Mouse (Mus musculus): ENCODE results near the gene Zfp626. TPM values are rescaled to one million over a fixed set of nuclear protein-coding genes. Genes with fewer than 3 reads are reported as not detected.
"Not testable (repeated sequence)": the region's sequence is repeated elsewhere in the genome, so short reads cannot be mapped to it uniquely, and the experiment has no call there.

Gene Zfp626
- polyA plus RNA-seq, 1 experiment from 2014 or later = 2.5 TPM

- H3K4me2 ChIP-seq = no peak overlapping the region
- H3K4me1 ChIP-seq = no peaks in the 10 kb centered on the region
- H3K27me3 ChIP-seq = no peaks in the 10 kb centered on the region
- no peak overlapping the region for H3K9ac ChIP-seq
- peaks cover 13% of the 10 kb centered on the region for H3K36me3 ChIP-seq
- H3K27ac ChIP-seq = no peak overlapping the region
- H3K9me3 ChIP-seq = no peaks in the 10 kb centered on the region
- no peak for ATAC-seq (ENCODE audit: borderline replicate concordance, extremely low read depth, low FRiP score, low TSS enrichment)
- H3K4me3 ChIP-seq = no peak overlapping the region
Measured at GRCm38 (mm10) chr7:27822611-27823010, 15.6 kb downstream of the Zfp626 start.

GRCm38 (mm10) chr7:27834131-27834530, 27.1 kb downstream of the Zfp626 start:
- Histone ChIP-seq H3K9me3 (no peaks in the 10 kb centered on the region), H3K27ac (no peak overlapping the region), H3K4me2 (no peak overlapping the region), H3K27me3 (no peaks in the 10 kb centered on the region), H3K4me3 (no peak overlapping the region), H3K9ac (no peak overlapping the region), H3K4me1 (peaks cover 5% of the 10 kb centered on the region; the same call in 1 of the 2 replicates), H3K36me3 (no peaks in the 10 kb centered on the region)
- 85% methylated on average over 2 of the region's 2 CpGs for WGBS
- no peak for ATAC-seq (ENCODE audit: borderline replicate concordance, extremely low read depth, low FRiP score, low TSS enrichment)

- H3K4me2 ChIP-seq = peak overlapping the region; percentile 67
- peak overlapping the region; percentile 77 for H3K27ac ChIP-seq
- peaks cover 7% of the 10 kb centered on the region; the same call in 1 of the 2 replicates for H3K4me1 ChIP-seq
- 23% methylated on average over 6 of the region's 6 CpGs for WGBS
- ATAC-seq (ENCODE audit: borderline replicate concordance, extremely low read depth, low FRiP score, low TSS enrichment) = no peak; the same call in 1 of the 2 replicates
- peak overlapping the region; percentile 63 for H3K9ac ChIP-seq
- H3K9me3 ChIP-seq = no peaks in the 10 kb centered on the region
- no peaks in the 10 kb centered on the region for H3K36me3 ChIP-seq
- no peaks in the 10 kb centered on the region for H3K27me3 ChIP-seq
- peak overlapping the region; percentile 49 for H3K4me3 ChIP-seq
Measured at GRCm38 (mm10) chr7:27837896-27838295, 30.9 kb downstream of the Zfp626 start.

- Histone ChIP-seq H3K27me3 (no peaks in the 10 kb centered on the region), H3K36me3 (no peaks in the 10 kb centered on the region), H3K27ac (peak within 1 kb of the TSS; percentile 77), H3K9me3 (no peaks in the 10 kb centered on the region), H3K9ac (peak within 1 kb of the TSS; percentile 63), H3K4me2 (peak within 1 kb of the TSS; percentile 67), H3K4me3 (peak within 1 kb of the TSS; percentile 49), H3K4me1 (peaks cover 7% of the 10 kb centered on the region; the same call in 1 of the 2 replicates)
- 2% methylated on average over 34 of the region's 34 CpGs for WGBS
- ATAC-seq (ENCODE audit: borderline replicate concordance, extremely low read depth, low FRiP score, low TSS enrichment) = peak; percentile 96
Measured at GRCm38 (mm10) chr7:27838323-27839249, 31.6 kb downstream of the Zfp626 start, which contains the start of gene Zfp59. Gene Zfp59 (plus strand): TSS chr7:27838607.

- H3K9me3 ChIP-seq = no peaks in the 10 kb centered on the region
- peaks cover 7% of the 10 kb centered on the region; the same call in 1 of the 2 replicates for H3K4me1 ChIP-seq
- no peak overlapping the region for H3K9ac ChIP-seq
- peak overlapping the region; percentile 67; the same call in 1 of the 2 replicates for H3K4me2 ChIP-seq
- peaks cover 1% of the 10 kb centered on the region; the same call in 1 of the 2 replicates for H3K36me3 ChIP-seq
- no peak for ATAC-seq (ENCODE audit: borderline replicate concordance, extremely low read depth, low FRiP score, low TSS enrichment)
- 92% methylated on average over 7 of the region's 7 CpGs for WGBS
- H3K4me3 ChIP-seq = no peak overlapping the region; the same call in 1 of the 2 replicates
- no peaks in the 10 kb centered on the region for H3K27me3 ChIP-seq
- H3K27ac ChIP-seq = no peak overlapping the region
Measured at GRCm38 (mm10) chr7:27839596-27839995, 32.6 kb downstream of the Zfp626 start.

- no peak for ATAC-seq (ENCODE audit: borderline replicate concordance, extremely low read depth, low FRiP score, low TSS enrichment)
- H3K27ac ChIP-seq = no peak overlapping the region
Measured at GRCm38 (mm10) chr7:27840104-27840503, 33.1 kb downstream of the Zfp626 start.

GRCm38 (mm10) chr7:27857227-27857626, 50.2 kb downstream of the Zfp626 start, which contains the start of gene Zfp607a:
Gene Zfp607a (plus strand): TSS chr7:27857527.
- no peak for ATAC-seq (ENCODE audit: borderline replicate concordance, extremely low read depth, low FRiP score, low TSS enrichment)
- no peak within 1 kb of the TSS for H3K27ac ChIP-seq
- no peak within 1 kb of the TSS for H3K9ac ChIP-seq
- H3K27me3 ChIP-seq = no peaks in the 10 kb centered on the region
- H3K9me3 ChIP-seq = no peaks in the 10 kb centered on the region
- H3K4me2 ChIP-seq = no peak within 1 kb of the TSS
- H3K4me1 ChIP-seq = peaks cover 16% of the 10 kb centered on the region
- no peak within 1 kb of the TSS for H3K4me3 ChIP-seq
- WGBS = 93% methylated on average over 1 of the region's 1 CpGs
- H3K36me3 ChIP-seq = peaks cover 8% of the 10 kb centered on the region

More at GRCm38 (mm10) chr7:27840104-27840503, 33.1 kb downstream of the Zfp626 start:
- WGBS = 82% methylated on average over 6 of the region's 6 CpGs
- Histone ChIP-seq H3K9ac (no peak overlapping the region), H3K36me3 (peaks cover 6% of the 10 kb centered on the region; the same call in 1 of the 2 replicates), H3K4me2 (no peak overlapping the region), H3K4me3 (no peak overlapping the region), H3K9me3 (no peaks in the 10 kb centered on the region), H3K27me3 (no peaks in the 10 kb centered on the region), H3K4me1 (peaks cover 7% of the 10 kb centered on the region; the same call in 1 of the 2 replicates)

GRCm38 (mm10) chr7:27859301-27860251, 52.6 kb downstream of the Zfp626 start:
- Histone ChIP-seq H3K4me1 (peaks cover 16% of the 10 kb centered on the region), H3K36me3 (peaks cover 10% of the 10 kb centered on the region; the same call in 1 of the 2 replicates), H3K4me3 (peak overlapping the region; percentile 65), H3K9ac (peak overlapping the region; percentile 68), H3K27me3 (no peaks in the 10 kb centered on the region), H3K4me2 (peak overlapping the region; percentile 70), H3K9me3 (no peaks in the 10 kb centered on the region), H3K27ac (peak overlapping the region; percentile 92)
- peak; percentile 23; the same call in 1 of the 2 replicates for ATAC-seq (ENCODE audit: borderline replicate concordance, extremely low read depth, low FRiP score, low TSS enrichment)
- WGBS = 18% methylated on average over 10 of the region's 10 CpGs

GRCm38 (mm10) chr7:27860396-27861235, 53.6 kb downstream of the Zfp626 start:
- ATAC-seq (ENCODE audit: borderline replicate concordance, extremely low read depth, low FRiP score, low TSS enrichment) = peak; percentile 95
- Histone ChIP-seq H3K27me3 (no peaks in the 10 kb centered on the region), H3K27ac (peak overlapping the region; percentile 92), H3K4me3 (peak overlapping the region; percentile 65), H3K9ac (peak overlapping the region; percentile 68), H3K4me2 (peak overlapping the region; percentile 70), H3K9me3 (no peaks in the 10 kb centered on the region), H3K4me1 (peaks cover 16% of the 10 kb centered on the region), H3K36me3 (peaks cover 10% of the 10 kb centered on the region; the same call in 1 of the 2 replicates)
- under 1% methylated on average over 22 of the region's 22 CpGs for WGBS

- not testable (repeated sequence) for H3K4me2 ChIP-seq; H3K27me3 ChIP-seq; H3K27ac ChIP-seq; H3K9ac ChIP-seq; H3K9me3 ChIP-seq; H3K4me3 ChIP-seq; ATAC-seq (ENCODE audit: borderline replicate concordance, extremely low read depth, low FRiP score, low TSS enrichment)
- WGBS = 75% methylated on average over 5 of the region's 5 CpGs
- peaks cover 23% of the 10 kb centered on the region; the same call in 1 of the 2 replicates for H3K36me3 ChIP-seq
- H3K4me1 ChIP-seq = peaks cover 16% of the 10 kb centered on the region
Measured at GRCm38 (mm10) chr7:27862578-27862977, 55.6 kb downstream of the Zfp626 start.
